Mouse (Mus musculus) midbrain, embryonic 12.5 days (tissue): ENCODE results near the gene Thoc7. TPM values are rescaled to one million over a fixed set of nuclear protein-coding genes. Genes with fewer than 3 reads are reported as not detected.

ENCODE experiments used
- ATAC-seq: fragments of 200-750 bp; cut with Nextera tagmentation; 2 replicates; pipeline ENCODE4 v1.8.0; 2017; ENCODE audit warnings: low read depth, moderate TSS enrichment, moderate library complexity; ENCODE audit not compliant: low FRiP score
- H3K27ac ChIP-seq: fragments of 300-500 bp; sonication (generic); replicated peaks from 2 replicates; pipeline ENCODE4 v1.5.1; 2016; ENCODE audit warnings: mild to moderate bottlenecking
- H3K27me3 ChIP-seq: fragments of 300-500 bp; sonication (generic); 2 replicates; pipeline ENCODE4 v1.6.1; 2016; ENCODE audit warnings: mild to moderate bottlenecking
- H3K36me3 ChIP-seq: fragments of 300-500 bp; sonication (generic); 2 replicates; pipeline ENCODE4 v1.6.1; 2016
- H3K4me1 ChIP-seq: fragments of 300-500 bp; sonication (generic); 2 replicates; pipeline ENCODE4 v1.6.1; 2016
- H3K4me2 ChIP-seq: fragments of 300-500 bp; sonication (generic); replicated peaks from 2 replicates; pipeline ENCODE4 v1.6.1; 2016; ENCODE audit warnings: mild to moderate bottlenecking, moderate library complexity
- H3K4me3 ChIP-seq: fragments of 300-500 bp; sonication (generic); 2 replicates; pipeline ENCODE4 v1.5.1; 2016; ENCODE audit warnings: mild to moderate bottlenecking
- H3K9ac ChIP-seq: fragments of 300-500 bp; sonication (generic); replicated peaks from 2 replicates; pipeline ENCODE4 v1.6.1; 2016; ENCODE audit warnings: mild to moderate bottlenecking, moderate library complexity
- H3K9me3 ChIP-seq: fragments of 300-500 bp; sonication (generic); 2 replicates; pipeline ENCODE4 v1.6.1; 2016; ENCODE audit warnings: mild to moderate bottlenecking
- WGBS: fragments of 180-500 bp; shearing (Covaris S2); methylation state at CpG from one replicate; pipeline ENCODE4 v1.1.7; 2016; 5-methylcytosine and 5-hydroxymethylcytosine counted together
- polyA plus RNA-seq: library from polyadenylated mRNA; unstranded; fragments of >200 nt; fragmentation: Nextera tagmentation; extraction: Ambion mirVana; gene quantifications from 2 replicates; pipeline ENCODE4 v1.2.1, GENCODE M21; 2016

Thoc7 gene
- 201 and 207 TPM in 2 replicates for polyA plus RNA-seq

- Histone ChIP-seq H3K9me3 (no peaks in the 10 kb centered on the region), H3K4me3 (peak within 1 kb of the TSS; percentile 93), H3K4me2 (peak within 1 kb of the TSS; percentile 59), H3K27me3 (no peaks in the 10 kb centered on the region), H3K27ac (peak within 1 kb of the TSS; percentile 90), H3K36me3 (no peaks in the 10 kb centered on the region), H3K4me1 (peaks cover 17% of the 10 kb centered on the region), H3K9ac (peak within 1 kb of the TSS; percentile 98)
- peak; percentile 62 for ATAC-seq
- 3% methylated on average over 38 of the region's 56 CpGs for WGBS
Measured at GRCm38 (mm10) chr14:13961401-13962112, at the start of gene Thoc7, which contains the start of gene Atxn7. TSS of gene Thoc7 (minus strand) at chr14:13961852. TSS of gene Atxn7 (plus strand) at chr14:13961440.

GRCm38 (mm10) chr14:14009712-14010111 lies 48.1 kb upstream of the Thoc7 start:
- Histone ChIP-seq H3K27ac (no peak overlapping the region), H3K9ac (no peak overlapping the region), H3K4me3 (no peak overlapping the region), H3K4me1 (peaks cover 13% of the 10 kb centered on the region), H3K4me2 (no peak overlapping the region), H3K27me3 (no peaks in the 10 kb centered on the region), H3K9me3 (no peaks in the 10 kb centered on the region), H3K36me3 (no peaks in the 10 kb centered on the region)
- ATAC-seq, result no peak
- WGBS, result 79% methylated on average over 6 of the region's 6 CpGs

- H3K4me3 ChIP-seq, result no peak overlapping the region
- H3K27ac ChIP-seq, result no peak overlapping the region
- H3K27me3 ChIP-seq, result no peaks in the 10 kb centered on the region
- ATAC-seq, result no peak
- no peak overlapping the region for H3K4me2 ChIP-seq
- H3K36me3 ChIP-seq, result no peaks in the 10 kb centered on the region
- H3K4me1 ChIP-seq, result no peaks in the 10 kb centered on the region
- no peak overlapping the region for H3K9ac ChIP-seq
- WGBS, result 96% methylated on average over 7 of the region's 7 CpGs
- H3K9me3 ChIP-seq, result no peaks in the 10 kb centered on the region
Measured at GRCm38 (mm10) chr14:14002771-14003170, 41.1 kb upstream of the Thoc7 start.

GRCm38 (mm10) chr14:13995206-13996097 lies 33.8 kb upstream of the Thoc7 start:
- H3K4me2 ChIP-seq, result no peak overlapping the region
- H3K9me3 ChIP-seq, result no peaks in the 10 kb centered on the region
- ATAC-seq, result no peak
- no peak overlapping the region for H3K9ac ChIP-seq
- H3K36me3 ChIP-seq, result no peaks in the 10 kb centered on the region
- H3K4me1 ChIP-seq, result no peaks in the 10 kb centered on the region
- no peak overlapping the region for H3K27ac ChIP-seq
- no peak overlapping the region for H3K4me3 ChIP-seq
- H3K27me3 ChIP-seq, result no peaks in the 10 kb centered on the region
- WGBS, result 79% methylated on average over 9 of the region's 9 CpGs

- Histone ChIP-seq H3K9ac (no peak overlapping the region), H3K4me3 (no peak overlapping the region), H3K9me3 (no peaks in the 10 kb centered on the region), H3K4me2 (no peak overlapping the region), H3K27ac (no peak overlapping the region), H3K36me3 (no peaks in the 10 kb centered on the region), H3K4me1 (no peaks in the 10 kb centered on the region), H3K27me3 (no peaks in the 10 kb centered on the region)
- no peak for ATAC-seq
- WGBS, result 90% methylated on average over 3 of the region's 3 CpGs
Measured at GRCm38 (mm10) chr14:13990741-13991140, 29.1 kb upstream of the Thoc7 start.

GRCm38 (mm10) chr14:13988397-13988796 lies 26.7 kb upstream of the Thoc7 start:
- Histone ChIP-seq H3K27me3 (no peaks in the 10 kb centered on the region), H3K9ac (no peak overlapping the region), H3K36me3 (no peaks in the 10 kb centered on the region), H3K4me2 (no peak overlapping the region), H3K4me3 (no peak overlapping the region), H3K4me1 (no peaks in the 10 kb centered on the region), H3K9me3 (no peaks in the 10 kb centered on the region), H3K27ac (no peak overlapping the region)
- ATAC-seq, result no peak
- WGBS, result 67% methylated on average over 2 of the region's 2 CpGs

- Histone ChIP-seq H3K9me3 (no peaks in the 10 kb centered on the region), H3K4me2 (no peak overlapping the region), H3K4me3 (no peak overlapping the region), H3K27ac (no peak overlapping the region), H3K4me1 (no peaks in the 10 kb centered on the region), H3K9ac (no peak overlapping the region), H3K36me3 (no peaks in the 10 kb centered on the region), H3K27me3 (no peaks in the 10 kb centered on the region)
- ATAC-seq, result no peak
- WGBS, result 63% methylated on average over 2 of the region's 2 CpGs
Measured at GRCm38 (mm10) chr14:13982174-13982573, 20.5 kb upstream of the Thoc7 start.

GRCm38 (mm10) chr14:13981286-13981685 lies 19.6 kb upstream of the Thoc7 start:
- Histone ChIP-seq H3K27ac (no peak overlapping the region), H3K4me1 (no peaks in the 10 kb centered on the region), H3K36me3 (no peaks in the 10 kb centered on the region), H3K4me3 (no peak overlapping the region), H3K9me3 (no peaks in the 10 kb centered on the region), H3K27me3 (no peaks in the 10 kb centered on the region), H3K4me2 (no peak overlapping the region), H3K9ac (no peak overlapping the region)
- WGBS, result 49% methylated on average over 2 of the region's 2 CpGs
- ATAC-seq, result no peak

GRCm38 (mm10) chr14:13977498-13977897 lies 15.8 kb upstream of the Thoc7 start:
- H3K36me3 ChIP-seq, result no peaks in the 10 kb centered on the region
- 79% methylated on average over 1 of the region's 1 CpGs for WGBS
- no peak overlapping the region for H3K27ac ChIP-seq
- H3K9me3 ChIP-seq, result no peaks in the 10 kb centered on the region
- H3K27me3 ChIP-seq, result no peaks in the 10 kb centered on the region
- no peak overlapping the region for H3K9ac ChIP-seq
- H3K4me1 ChIP-seq, result no peaks in the 10 kb centered on the region
- H3K4me2 ChIP-seq, result no peak overlapping the region
- no peak for ATAC-seq
- H3K4me3 ChIP-seq, result no peak overlapping the region

- Histone ChIP-seq H3K9me3 (no peaks in the 10 kb centered on the region), H3K27me3 (no peaks in the 10 kb centered on the region), H3K4me3 (no peak overlapping the region), H3K27ac (no peak overlapping the region), H3K4me2 (no peak overlapping the region), H3K36me3 (no peaks in the 10 kb centered on the region), H3K9ac (no peak overlapping the region), H3K4me1 (0 out of 2 replicates have a peak, but pooled peaks cover 5% of the 10 kb centered on the region)
- no peak for ATAC-seq
- 55% methylated on average over 6 of the region's 6 CpGs for WGBS
Measured at GRCm38 (mm10) chr14:13971644-13972234, 10.1 kb upstream of the Thoc7 start.

- no peak overlapping the region for H3K4me3 ChIP-seq
- H3K4me1 ChIP-seq, result 0 out of 2 replicates have a peak, but pooled peaks cover 5% of the 10 kb centered on the region
- ATAC-seq, result no peak
- no peak overlapping the region for H3K4me2 ChIP-seq
- WGBS, result 82% methylated on average over 3 of the region's 3 CpGs
- H3K9ac ChIP-seq, result no peak overlapping the region
- no peaks in the 10 kb centered on the region for H3K36me3 ChIP-seq
- no peaks in the 10 kb centered on the region for H3K27me3 ChIP-seq
- H3K27ac ChIP-seq, result no peak overlapping the region
- no peaks in the 10 kb centered on the region for H3K9me3 ChIP-seq
Measured at GRCm38 (mm10) chr14:13970513-13970912, 8.9 kb upstream of the Thoc7 start.

GRCm38 (mm10) chr14:13968476-13968875 lies 6.8 kb upstream of the Thoc7 start:
- H3K4me2 ChIP-seq, result no peak overlapping the region
- no peaks in the 10 kb centered on the region for H3K9me3 ChIP-seq
- no peak overlapping the region for H3K9ac ChIP-seq
- H3K4me1 ChIP-seq, result 0 out of 2 replicates have a peak, but pooled peaks cover 5% of the 10 kb centered on the region
- ATAC-seq, result no peak
- H3K27me3 ChIP-seq, result no peaks in the 10 kb centered on the region
- H3K4me3 ChIP-seq, result no peak overlapping the region
- whole genome bisulfite sequencing, result 81% methylated on average over 5 of the region's 5 CpGs
- H3K36me3 ChIP-seq, result no peaks in the 10 kb centered on the region
- no peak overlapping the region for H3K27ac ChIP-seq
